Mouse (Mus musculus): ENCODE results near the gene AW209491. TPM values are rescaled to one million over a fixed set of nuclear protein-coding genes. Genes with fewer than 3 reads are reported as not detected.

Gene AW209491
- polyA plus RNA-seq, 1 experiment from 2014 or later = 44.7 TPM

Other genes with a start within 250 kb of the AW209491 start
- 32.5 and 34.4 TPM in 2 replicates for gene Hecw1, start 106.9 kb upstream of the AW209491 start, polyA plus RNA-seq (2015; fragmentation: Nextera tagmentation; extraction: Ambion mirVana)
- gene Mrpl32, start 17.0 kb upstream of the AW209491 start, polyA plus RNA-seq (2015; fragmentation: Nextera tagmentation; extraction: Ambion mirVana) = 127 and 135 TPM in 2 replicates
- gene Psma2, start 16.9 kb upstream of the AW209491 start, polyA plus RNA-seq (2015; fragmentation: Nextera tagmentation; extraction: Ambion mirVana) = 197 and 201 TPM in 2 replicates

Measured in midbrain, embryonic 13.5 days (tissue).